Mouse (Mus musculus): ENCODE measurements at regions not wholly inside any gene's neighbourhood (a gene's known extent, or its start where the extent isn't known, plus 50 kb on each side); places are given as distances from the start of the nearest gene placed in this dataset.

DNA sequence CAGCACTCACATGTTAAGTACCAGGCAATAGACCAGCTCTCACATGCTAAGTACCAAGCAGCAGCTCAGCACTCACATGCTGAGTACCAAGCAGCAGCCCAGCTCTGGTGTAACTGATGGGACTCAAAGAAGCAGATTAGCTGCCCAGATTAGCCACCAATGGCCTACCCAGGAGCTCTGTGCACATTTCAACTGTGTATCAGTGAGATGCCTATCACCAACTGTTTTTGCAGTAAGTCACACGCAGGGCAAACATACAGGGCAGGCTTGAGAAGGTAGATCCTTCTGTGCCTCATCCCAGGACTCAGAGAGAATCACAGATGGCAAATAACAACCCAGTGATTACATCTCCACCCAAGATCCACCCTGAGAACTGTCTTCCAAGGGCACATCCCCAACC is 190.7 kb downstream of the Ipo8 start:
- Histone ChIP-seq H3K4me3 (ENCODE audit: insufficient read depth, low read length) (no peak overlapping the region), H3K27ac (ENCODE audit: insufficient read depth, low read length) (no peak overlapping the region), H3K4me1 (ENCODE audit: control insufficient read depth, insufficient read depth, low read length) (no peaks in the 10 kb centered on the region)
- TF ChIP-seq CTCF (IDR thresholded peaks at IDR 0.05; ENCODE audit: extremely low read depth, insufficient read depth, low read length) (no peak), POLR2A (IDR thresholded peaks at IDR 0.05; ENCODE audit: extremely low read depth, insufficient read depth, low read length) (no peak)

DNA sequence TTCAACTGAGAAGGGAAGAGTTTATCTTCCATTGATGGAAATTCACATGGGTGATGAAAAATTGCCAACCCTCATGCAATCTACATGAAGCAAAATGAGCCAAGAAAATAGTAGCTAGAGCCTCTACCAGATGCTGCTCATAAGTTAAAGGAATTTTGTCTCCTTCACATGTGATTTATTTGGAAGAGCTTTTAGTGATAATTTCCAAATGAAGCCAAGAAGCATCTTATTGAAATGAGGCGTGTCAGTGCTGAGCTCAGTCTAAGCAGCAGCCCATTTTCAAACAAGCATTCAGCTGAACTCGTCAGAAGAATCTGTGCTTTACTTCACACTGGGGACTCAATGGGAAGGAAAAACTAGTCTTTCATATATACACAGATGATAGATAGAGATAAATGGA is 190.0 kb upstream of the Tmtc1 start:
- Histone ChIP-seq H3K4me1 (ENCODE audit: control insufficient read depth, insufficient read depth, low read length) (no peaks in the 10 kb centered on the region), H3K4me3 (ENCODE audit: insufficient read depth, low read length) (no peak overlapping the region), H3K27ac (ENCODE audit: insufficient read depth, low read length) (no peak overlapping the region)
- TF ChIP-seq POLR2A (IDR thresholded peaks at IDR 0.05; ENCODE audit: extremely low read depth, insufficient read depth, low read length), result no peak
- no peak for TF ChIP-seq CTCF (IDR thresholded peaks at IDR 0.05; ENCODE audit: extremely low read depth, insufficient read depth, low read length)

DNA sequence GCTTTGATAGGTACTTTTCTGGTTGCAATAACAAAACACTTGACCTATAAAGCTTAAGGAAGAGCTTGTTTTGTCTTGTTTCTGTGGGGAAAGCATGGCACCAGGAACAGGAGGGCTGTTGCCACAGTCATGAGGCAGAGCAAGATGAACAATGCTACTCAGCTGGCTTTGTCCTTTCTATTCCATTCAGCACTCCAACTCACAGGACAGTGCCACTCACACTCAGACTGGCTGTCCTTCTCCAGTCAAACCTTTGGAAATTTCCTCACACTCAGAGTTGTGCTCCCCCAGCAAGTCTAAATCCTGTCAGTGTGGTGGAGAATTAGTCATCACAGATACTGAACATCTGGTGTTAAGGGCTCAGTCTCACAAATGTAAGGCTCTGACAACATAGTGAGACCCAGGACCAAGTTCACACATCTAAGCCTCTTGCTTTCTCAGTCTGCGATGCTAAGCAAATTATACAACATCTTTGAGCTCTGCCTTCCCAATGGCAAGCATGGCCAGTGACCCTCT is 183.0 kb upstream of the Tmtc1 start:
- TF ChIP-seq CTCF (IDR thresholded peaks at IDR 0.05; ENCODE audit: extremely low read depth, insufficient read depth, low read length) (no peak), POLR2A (IDR thresholded peaks at IDR 0.05; ENCODE audit: extremely low read depth, insufficient read depth, low read length) (no peak)
- no peak overlapping the region for H3K4me3 ChIP-seq (ENCODE audit: insufficient read depth, low read length)
- no peaks in the 10 kb centered on the region for H3K4me1 ChIP-seq (ENCODE audit: control insufficient read depth, insufficient read depth, low read length)
- H3K27ac ChIP-seq (ENCODE audit: insufficient read depth, low read length), result no peak overlapping the region

DNA sequence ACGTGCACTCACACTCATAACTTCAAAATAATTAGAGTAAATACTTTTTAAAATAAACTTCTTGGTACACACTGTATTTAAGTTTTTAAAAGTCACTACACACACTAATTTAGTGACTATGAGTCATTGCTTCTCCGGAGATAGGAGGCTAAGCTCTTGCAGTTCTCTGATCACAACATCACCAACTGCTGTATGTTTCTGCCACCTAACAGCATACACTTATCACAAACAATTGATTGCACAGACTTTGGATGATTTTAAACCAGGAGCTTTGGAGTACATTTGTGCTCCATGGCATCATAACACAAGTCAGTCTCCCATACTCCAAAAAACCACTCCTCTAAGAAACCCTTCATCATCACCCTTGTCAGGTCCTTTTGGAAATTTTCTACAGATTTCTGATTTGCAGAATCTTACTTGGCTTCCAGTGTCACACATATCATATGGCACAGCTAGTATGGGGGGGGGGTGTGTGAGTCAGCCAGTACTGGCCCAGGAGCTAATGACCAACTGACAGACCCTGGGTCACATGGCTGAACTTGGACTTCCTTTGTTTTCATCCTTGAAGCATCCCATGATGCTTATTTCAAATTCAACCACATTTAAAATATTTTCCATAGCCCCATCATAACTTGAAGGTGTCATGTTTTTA is 179.1 kb upstream of the Tmtc1 start:
- H3K27ac ChIP-seq (ENCODE audit: insufficient read depth, low read length), result no peak overlapping the region
- no peaks in the 10 kb centered on the region for H3K4me1 ChIP-seq (ENCODE audit: control insufficient read depth, insufficient read depth, low read length)
- no peak overlapping the region for H3K4me3 ChIP-seq (ENCODE audit: insufficient read depth, low read length)
- TF ChIP-seq POLR2A (IDR thresholded peaks at IDR 0.05; ENCODE audit: extremely low read depth, insufficient read depth, low read length) (no peak), CTCF (IDR thresholded peaks at IDR 0.05; ENCODE audit: extremely low read depth, insufficient read depth, low read length) (no peak)

DNA sequence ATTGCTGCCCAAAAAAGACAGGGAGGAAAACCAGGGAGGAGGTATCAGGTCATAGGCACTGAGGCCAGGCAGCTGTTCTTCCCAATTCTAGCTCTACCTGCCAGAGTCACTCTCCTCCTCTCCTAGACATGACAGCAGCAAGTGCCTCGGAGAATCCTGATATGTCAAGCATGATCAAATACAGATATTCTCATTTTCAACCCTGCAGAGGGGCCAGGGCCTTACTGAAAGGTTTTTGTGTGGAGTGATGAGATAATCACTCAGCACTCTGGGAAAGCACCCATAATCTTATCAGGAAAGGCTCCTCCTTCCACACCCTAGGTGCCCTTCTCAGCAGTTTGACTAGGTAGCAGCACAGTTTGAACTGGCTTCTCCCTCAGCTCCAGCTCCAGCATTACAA is 175.8 kb upstream of the Tmtc1 start:
- Histone ChIP-seq H3K27ac (ENCODE audit: insufficient read depth, low read length) (no peak overlapping the region), H3K4me1 (ENCODE audit: control insufficient read depth, insufficient read depth, low read length) (no peaks in the 10 kb centered on the region), H3K4me3 (ENCODE audit: insufficient read depth, low read length) (no peak overlapping the region)
- no peak for TF ChIP-seq CTCF (IDR thresholded peaks at IDR 0.05; ENCODE audit: extremely low read depth, insufficient read depth, low read length)
- no peak for TF ChIP-seq POLR2A (IDR thresholded peaks at IDR 0.05; ENCODE audit: extremely low read depth, insufficient read depth, low read length)

DNA sequence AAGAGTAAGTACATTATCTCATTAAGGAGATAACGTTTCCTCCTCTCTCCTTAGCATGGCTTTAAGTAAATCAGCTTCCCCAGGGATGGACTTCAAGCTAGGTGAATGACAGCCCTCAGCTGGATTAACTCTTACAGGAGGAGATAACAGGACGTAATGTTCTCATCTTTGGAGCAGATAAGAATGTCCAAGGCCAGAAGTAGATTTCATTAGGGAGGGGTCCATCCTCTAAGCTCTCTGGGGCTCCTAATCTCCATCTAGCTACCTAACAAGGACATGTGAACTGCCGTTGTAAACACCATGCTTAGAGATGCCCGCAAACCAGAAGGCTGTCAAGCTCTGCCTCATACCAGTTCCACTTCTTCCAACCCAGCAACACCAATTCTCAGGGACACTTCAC is 171.7 kb upstream of the Tmtc1 start:
- Histone ChIP-seq H3K4me1 (ENCODE audit: control insufficient read depth, insufficient read depth, low read length) (no peaks in the 10 kb centered on the region), H3K27ac (ENCODE audit: insufficient read depth, low read length) (no peak overlapping the region), H3K4me3 (ENCODE audit: insufficient read depth, low read length) (no peak overlapping the region)
- no peak for TF ChIP-seq CTCF (IDR thresholded peaks at IDR 0.05; ENCODE audit: extremely low read depth, insufficient read depth, low read length)
- no peak for TF ChIP-seq POLR2A (IDR thresholded peaks at IDR 0.05; ENCODE audit: extremely low read depth, insufficient read depth, low read length)

DNA sequence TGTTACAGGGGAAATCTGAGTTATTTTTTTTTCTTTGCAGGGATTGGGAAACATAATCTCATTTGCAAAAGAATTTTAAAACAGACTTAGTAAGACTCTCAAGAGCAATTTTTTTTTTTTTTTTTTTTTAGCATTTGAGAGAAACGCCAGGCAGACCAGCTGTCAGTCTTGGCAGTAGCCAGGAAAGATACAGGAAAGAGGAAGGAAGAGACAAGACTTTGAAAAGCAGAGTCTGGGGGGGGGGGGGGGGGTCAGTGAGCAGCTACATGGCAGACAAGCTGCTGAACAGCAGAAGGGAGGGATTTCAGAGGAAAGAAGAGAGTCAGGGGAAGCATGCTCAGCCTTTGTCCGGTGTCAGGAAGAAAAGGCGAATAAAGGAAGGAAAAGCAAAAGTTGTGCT is 171.3 kb upstream of the Tmtc1 start:
- Histone ChIP-seq H3K27ac (ENCODE audit: insufficient read depth, low read length) (no peak overlapping the region), H3K4me3 (ENCODE audit: insufficient read depth, low read length) (no peak overlapping the region), H3K4me1 (ENCODE audit: control insufficient read depth, insufficient read depth, low read length) (no peaks in the 10 kb centered on the region)
- no peak for TF ChIP-seq POLR2A (IDR thresholded peaks at IDR 0.05; ENCODE audit: extremely low read depth, insufficient read depth, low read length)
- no peak for TF ChIP-seq CTCF (IDR thresholded peaks at IDR 0.05; ENCODE audit: extremely low read depth, insufficient read depth, low read length)

DNA sequence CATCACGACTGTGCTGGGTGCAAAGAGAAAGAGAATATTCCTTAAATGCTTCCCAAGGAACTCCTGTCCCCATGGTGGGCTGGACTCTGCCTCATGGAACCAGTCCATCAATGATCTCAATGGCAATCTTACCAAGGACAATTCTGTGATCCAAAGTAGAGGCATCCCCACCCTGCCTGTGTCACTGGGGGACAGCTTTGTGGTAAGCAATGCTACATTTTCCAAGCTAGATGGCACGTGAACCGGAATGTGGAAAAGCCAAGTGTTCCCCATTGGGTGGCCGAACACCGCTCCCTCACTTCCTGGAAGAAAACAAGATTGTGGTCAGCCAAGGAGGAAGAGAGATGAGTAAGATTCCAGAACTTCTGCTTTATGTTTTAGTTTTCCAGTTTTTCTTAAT is 164.7 kb upstream of the Tmtc1 start:
- TF ChIP-seq CTCF (IDR thresholded peaks at IDR 0.05; ENCODE audit: extremely low read depth, insufficient read depth, low read length) (no peak), POLR2A (IDR thresholded peaks at IDR 0.05; ENCODE audit: extremely low read depth, insufficient read depth, low read length) (no peak)
- Histone ChIP-seq H3K27ac (ENCODE audit: insufficient read depth, low read length) (no peak overlapping the region), H3K4me3 (ENCODE audit: insufficient read depth, low read length) (no peak overlapping the region), H3K4me1 (ENCODE audit: control insufficient read depth, insufficient read depth, low read length) (no peaks in the 10 kb centered on the region)

DNA sequence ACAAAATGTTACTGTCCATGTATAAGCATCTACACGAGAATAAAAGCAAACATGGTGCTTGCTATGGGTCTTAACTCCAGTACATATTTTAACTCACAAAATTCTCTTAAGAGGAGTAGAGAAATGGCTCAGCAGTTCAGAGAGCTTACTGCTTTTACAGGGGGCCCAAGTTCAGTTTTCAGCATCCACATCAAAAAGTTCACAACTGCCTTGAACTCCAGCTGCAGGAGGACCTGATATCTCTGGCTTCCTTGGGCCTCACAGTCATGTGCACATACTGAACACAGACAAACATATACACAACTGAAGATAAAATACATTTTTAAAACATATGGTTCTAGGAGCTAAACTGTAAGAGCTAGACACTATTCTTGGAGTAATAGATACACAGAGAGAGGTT is 161.0 kb upstream of the Tmtc1 start:
- no peak overlapping the region for H3K4me3 ChIP-seq (ENCODE audit: insufficient read depth, low read length)

DNA sequence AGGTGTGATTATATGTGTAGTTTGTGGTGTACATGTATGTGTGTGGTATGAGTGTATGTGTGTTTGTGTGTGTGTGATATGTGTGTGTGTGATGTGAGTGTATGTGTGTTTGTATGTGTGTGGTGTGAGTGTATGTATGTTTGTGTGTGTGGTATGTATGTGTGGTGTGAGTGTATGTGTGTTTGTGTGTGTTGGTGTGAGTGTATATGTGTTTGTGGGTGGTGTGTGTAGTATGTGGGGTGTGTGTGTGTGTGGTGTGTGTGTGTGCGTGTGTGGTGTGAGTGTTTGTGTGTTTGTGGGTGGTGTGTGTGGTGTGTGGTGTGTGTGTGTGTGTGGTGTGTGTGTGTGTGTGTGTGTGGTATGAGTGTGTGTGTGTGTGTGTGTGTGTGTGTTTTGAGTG is 160.6 kb upstream of the Tmtc1 start:
- Histone ChIP-seq H3K4me1 (ENCODE audit: control insufficient read depth, insufficient read depth, low read length) (no peaks in the 10 kb centered on the region), H3K4me3 (ENCODE audit: insufficient read depth, low read length) (no peak overlapping the region), H3K27ac (ENCODE audit: insufficient read depth, low read length) (no peak overlapping the region)
- TF ChIP-seq POLR2A (IDR thresholded peaks at IDR 0.05; ENCODE audit: extremely low read depth, insufficient read depth, low read length), result no peak
- no peak for TF ChIP-seq CTCF (IDR thresholded peaks at IDR 0.05; ENCODE audit: extremely low read depth, insufficient read depth, low read length)

More for the DNA sequence above, 161.0 kb upstream of the Tmtc1 start:
- no peaks in the 10 kb centered on the region for H3K4me1 ChIP-seq (ENCODE audit: control insufficient read depth, insufficient read depth, low read length)
- TF ChIP-seq POLR2A (IDR thresholded peaks at IDR 0.05; ENCODE audit: extremely low read depth, insufficient read depth, low read length) (no peak), CTCF (IDR thresholded peaks at IDR 0.05; ENCODE audit: extremely low read depth, insufficient read depth, low read length) (no peak)
- no peak overlapping the region for H3K27ac ChIP-seq (ENCODE audit: insufficient read depth, low read length)

All from cortical plate, adult 2 months (tissue).